In the genomic region with DNA sequence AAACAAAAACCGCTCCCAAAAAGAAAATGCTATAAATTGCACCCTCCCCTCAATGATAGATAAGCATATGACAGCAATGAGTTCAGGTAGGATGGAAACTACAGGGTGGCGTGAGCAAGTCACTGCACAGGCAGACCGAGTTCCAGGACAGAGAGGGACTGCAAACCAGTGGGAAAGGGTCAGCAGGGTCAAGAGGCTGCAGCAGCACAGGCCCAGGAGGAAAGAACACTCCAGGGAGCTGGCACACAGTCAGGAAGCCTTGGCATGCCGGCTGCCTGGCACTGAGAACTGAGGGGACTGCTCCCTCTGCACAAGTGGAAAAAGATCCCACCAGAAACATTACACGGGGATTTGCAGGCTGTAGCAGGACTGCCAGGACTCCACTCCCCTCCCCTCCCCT, we compare ENCODE assay signal across 11 mouse cellular contexts.
DNase-seq lines count a peak whose midpoint lies in the region; ATAC-seq lines count a peak whose summit lies in the region.
"Had no signal": no experiment of that assay in that cellular context is flagged by ENCODE, and none has a peak within 500 bp of the region (broad histone marks: within the 10 kb centered on the region; RNA-seq: fewer than 3 reads in every experiment).

No protein-coding gene starts in this region.

- no peak overlapping the region for H3K27ac ChIP-seq in neural tube, embryonic 15.5 days (replicated peaks)
- H3K27ac ChIP-seq in heart, embryonic 12.5 days (ENCODE audit: poor library complexity, severe bottlenecking): no peak overlapping the region
- H3K27ac ChIP-seq: kidney, postnatal 0 days; limb, embryonic 10.5 days; macrophage had no signal

- H3K27me3 ChIP-seq in neural tube, embryonic 15.5 days (replicated peaks): no peaks in the 10 kb centered on the region
- H3K27me3 ChIP-seq in heart, embryonic 12.5 days (replicated peaks): no peaks in the 10 kb centered on the region

- H3K4me3 ChIP-seq in neural tube, embryonic 15.5 days (replicated peaks): no peak overlapping the region
- H3K4me3 ChIP-seq in heart, embryonic 12.5 days: no peak overlapping the region
- H3K4me3 ChIP-seq: limb, embryonic 10.5 days had no signal

- 58% methylated on average over 5 of the region's 5 CpGs for WGBS in neural tube, embryonic 15.5 days
- 66% methylated on average over 5 of the region's 5 CpGs for WGBS in heart, embryonic 12.5 days

- H3K4me1 ChIP-seq in neural tube, embryonic 15.5 days: 0 out of 2 replicates have a peak, but pooled peaks cover 3% of the 10 kb centered on the region
- H3K4me1 ChIP-seq in heart, embryonic 12.5 days (replicated peaks): peaks cover 6% of the 10 kb centered on the region
- H3K4me1 ChIP-seq: limb, embryonic 10.5 days had no signal

- no peaks in the 10 kb centered on the region for H3K9me3 ChIP-seq in neural tube, embryonic 15.5 days (replicated peaks)
- H3K9me3 ChIP-seq in heart, embryonic 12.5 days (replicated peaks): no peaks in the 10 kb centered on the region
- H3K9me3 ChIP-seq: limb, embryonic 10.5 days had no signal

- ATAC-seq in neural tube, embryonic 15.5 days (ENCODE audit: low FRiP score): peak; percentile 53; the same call in 1 of the 2 replicates
- peak; percentile 29; the same call in 1 of the 2 replicates for ATAC-seq in heart, embryonic 12.5 days (ENCODE audit: insufficient number of reproducible peaks, low FRiP score)

- H3K4me2 ChIP-seq in neural tube, embryonic 15.5 days: no peak overlapping the region
- no peak overlapping the region for H3K4me2 ChIP-seq in heart, embryonic 12.5 days

- H3K36me3 ChIP-seq in neural tube, embryonic 15.5 days: no peaks in the 10 kb centered on the region
- no peaks in the 10 kb centered on the region for H3K36me3 ChIP-seq in heart, embryonic 12.5 days

- DNase-seq in cerebellum, adult 9-11 months: peak; percentile 18
- DNase-seq in cerebellum, adult 11 months: no peak
- no peak for DNase-seq in neural tube, embryonic 10.5 days (ENCODE audit: extremely low spot score, low spot score)
- peak; percentile 23 to 55 for DNase-seq in lung, postnatal 4 days
- no peak for DNase-seq in liver
- DNase-seq in left cerebral cortex, adult 8-10 months (ENCODE audit: low spot score in 2 of 2): no peak

- no peak overlapping the region for H3K9ac ChIP-seq in neural tube, embryonic 15.5 days (replicated peaks)
- H3K9ac ChIP-seq in heart, embryonic 12.5 days: no peak overlapping the region

Comparison
In these comparisons a context has a peak if more than half of its experiments do, and no peak if none do; other contexts are left out.
1. DNase-seq: peak in cerebellum, adult 9-11 months (single experiment) and lung, postnatal 4 days (2 of 2); none in cerebellum, adult 11 months (single experiment), neural tube, embryonic 10.5 days (single experiment), liver (single experiment) and left cerebral cortex, adult 8-10 months (0 of 2).